Mouse (Mus musculus): ENCODE results near the gene Zbtb41. TPM values are rescaled to one million over a fixed set of nuclear protein-coding genes. Genes with fewer than 3 reads are reported as not detected.
"Not testable (repeated sequence)": the region's sequence is repeated elsewhere in the genome, so short reads cannot be mapped to it uniquely, and the experiment has no call there.

The Zbtb41 gene
- 2.7 and 4.0 TPM in 2 replicates for polyA plus RNA-seq (2012; rRNA removed)

GRCm38 (mm10) chr1:139421875-139422791, at the start of gene Zbtb41:
Gene Zbtb41 (plus strand): TSS chr1:139422288.
- DNase-seq, result peak; percentile 89
- under 1% methylated on average over 77 of the region's 88 CpGs for WGBS
- Histone ChIP-seq H3K4me1 (ENCODE audit: control insufficient read depth, insufficient read depth, low read length) (peaks cover 12% of the 10 kb centered on the region), H3K4me3 (replicated peaks; ENCODE audit: extremely low read depth, low read depth, low read length) (peak within 1 kb of the TSS; percentile 72)
- TF ChIP-seq CTCF (IDR thresholded peaks at IDR 0.05; ENCODE audit: insufficient read depth, low read length) (peak; percentile 61), POLR2A (IDR thresholded peaks at IDR 0.05; ENCODE audit: borderline replicate concordance, extremely low read depth, low read depth, low read length) (peak; percentile 56; the same call in 1 of the 2 replicates)

DNA sequence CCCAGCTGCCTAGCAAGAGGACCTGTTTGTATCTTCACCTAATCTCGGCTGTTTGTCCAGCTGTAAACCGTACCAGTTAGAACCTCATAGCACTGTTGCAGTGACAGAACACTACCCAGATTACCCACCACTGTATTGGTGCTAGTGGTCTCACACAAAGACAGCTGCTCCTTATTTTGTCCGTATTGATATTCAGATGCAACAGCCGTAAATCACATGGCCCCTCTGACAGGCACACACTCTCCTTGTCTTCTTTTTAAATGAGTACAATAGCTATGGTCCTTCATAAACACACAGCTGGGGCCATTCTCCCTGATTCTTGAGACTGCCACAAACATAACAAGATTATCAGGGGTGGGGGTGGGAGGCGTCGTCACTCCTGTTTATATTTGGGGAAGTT, 46.2 kb upstream of the Zbtb41 start:
- DNase-seq, result no peak
- H3K4me1 ChIP-seq (ENCODE audit: control insufficient read depth, insufficient read depth, low read length), result no peaks in the 10 kb centered on the region
- H3K4me3 ChIP-seq (replicated peaks; ENCODE audit: extremely low read depth, low read depth, low read length), result no peak overlapping the region
- TF ChIP-seq CTCF (IDR thresholded peaks at IDR 0.05; ENCODE audit: insufficient read depth, low read length) (no peak), POLR2A (IDR thresholded peaks at IDR 0.05; ENCODE audit: borderline replicate concordance, extremely low read depth, low read depth, low read length) (no peak)
- 41% methylated on average over 6 of the region's 6 CpGs for WGBS

GRCm38 (mm10) chr1:139376638-139377286, 45.3 kb upstream of the Zbtb41 start, which contains the start of gene Crb1:
Gene Crb1 (minus strand): TSS chr1:139377100.
- H3K4me1 ChIP-seq (ENCODE audit: control insufficient read depth, insufficient read depth, low read length), result no peaks in the 10 kb centered on the region
- no peak within 1 kb of the TSS for H3K4me3 ChIP-seq (replicated peaks; ENCODE audit: extremely low read depth, low read depth, low read length)
- 13% methylated on average over 5 of the region's 5 CpGs for WGBS
- no peak for TF ChIP-seq POLR2A (IDR thresholded peaks at IDR 0.05; ENCODE audit: borderline replicate concordance, extremely low read depth, low read depth, low read length)
- no peak for DNase-seq

- Histone ChIP-seq H3K4me1 (ENCODE audit: control insufficient read depth, insufficient read depth, low read length) (no peaks in the 10 kb centered on the region), H3K4me3 (replicated peaks; ENCODE audit: extremely low read depth, low read depth, low read length) (no peak overlapping the region)
- TF ChIP-seq CTCF (IDR thresholded peaks at IDR 0.05; ENCODE audit: insufficient read depth, low read length) (no peak), POLR2A (IDR thresholded peaks at IDR 0.05; ENCODE audit: borderline replicate concordance, extremely low read depth, low read depth, low read length) (no peak)
- 28% methylated on average over 11 of the region's 11 CpGs for WGBS
- DNase-seq, result no peak
Observed at GRCm38 (mm10) chr1:139378861-139379620, 43.0 kb upstream of the Zbtb41 start.

DNA sequence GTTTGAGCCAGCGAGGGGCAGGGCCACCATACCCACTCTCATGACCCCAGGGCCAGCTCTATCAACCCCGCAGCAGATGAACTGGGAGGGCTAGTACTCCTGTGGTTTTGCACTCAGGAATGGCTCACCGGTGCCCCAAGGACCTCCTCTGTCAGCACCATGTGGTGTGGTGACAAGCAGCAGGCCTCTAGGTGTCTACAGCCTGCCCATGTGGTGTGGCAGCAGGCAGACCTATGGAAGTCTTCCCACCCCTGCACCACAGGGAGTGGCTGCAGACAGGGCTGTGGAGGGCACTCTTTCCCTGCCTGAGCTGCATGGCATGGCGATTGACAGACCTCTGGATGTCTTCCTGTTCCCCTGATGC, 42.5 kb upstream of the Zbtb41 start:
- no peaks in the 10 kb centered on the region for H3K4me1 ChIP-seq (ENCODE audit: control insufficient read depth, insufficient read depth, low read length)
- TF ChIP-seq CTCF (IDR thresholded peaks at IDR 0.05; ENCODE audit: insufficient read depth, low read length) (no peak), POLR2A (IDR thresholded peaks at IDR 0.05; ENCODE audit: borderline replicate concordance, extremely low read depth, low read depth, low read length) (no peak)
- no peak overlapping the region for H3K4me3 ChIP-seq (replicated peaks; ENCODE audit: extremely low read depth, low read depth, low read length)
- WGBS, result 18% methylated on average over 4 of the region's 4 CpGs
- no peak for DNase-seq

- H3K4me3 ChIP-seq (replicated peaks; ENCODE audit: extremely low read depth, low read depth, low read length), result no peak overlapping the region
- DNase-seq, result no peak
- no peaks in the 10 kb centered on the region for H3K4me1 ChIP-seq (ENCODE audit: control insufficient read depth, insufficient read depth, low read length)
- TF ChIP-seq POLR2A (IDR thresholded peaks at IDR 0.05; ENCODE audit: borderline replicate concordance, extremely low read depth, low read depth, low read length) (no peak), CTCF (IDR thresholded peaks at IDR 0.05; ENCODE audit: insufficient read depth, low read length) (no peak)
- WGBS, result 41% methylated on average over 2 of the region's 2 CpGs
Observed at GRCm38 (mm10) chr1:139391747-139392146, 30.3 kb upstream of the Zbtb41 start.

DNA sequence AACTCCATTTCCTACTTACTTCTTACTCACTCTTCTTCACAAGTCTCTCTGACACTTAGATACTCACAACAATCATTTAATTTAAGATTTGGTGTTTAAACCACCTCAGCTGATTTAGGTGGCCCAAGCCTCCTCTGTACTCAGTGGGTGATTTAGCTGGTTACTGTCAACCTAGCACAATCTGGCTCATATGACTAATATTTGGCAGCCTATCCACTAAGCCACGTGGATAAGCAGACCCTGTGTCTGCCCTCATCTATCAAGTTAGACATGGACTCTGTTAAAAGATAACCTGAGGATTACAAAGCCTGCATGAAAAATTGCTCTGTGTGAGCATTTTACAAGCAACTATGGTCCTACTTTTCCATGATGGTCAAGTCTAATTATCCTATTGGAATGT, 25.5 kb upstream of the Zbtb41 start:
- TF ChIP-seq POLR2A (IDR thresholded peaks at IDR 0.05; ENCODE audit: borderline replicate concordance, extremely low read depth, low read depth, low read length) (no peak), CTCF (IDR thresholded peaks at IDR 0.05; ENCODE audit: insufficient read depth, low read length) (no peak)
- WGBS, result 11% methylated on average over 1 of the region's 1 CpGs

GRCm38 (mm10) chr1:139405766-139406165, 16.3 kb upstream of the Zbtb41 start:
- TF ChIP-seq POLR2A (IDR thresholded peaks at IDR 0.05; ENCODE audit: borderline replicate concordance, extremely low read depth, low read depth, low read length) (no peak), CTCF (IDR thresholded peaks at IDR 0.05; ENCODE audit: insufficient read depth, low read length) (no peak)
- Histone ChIP-seq H3K4me3 (replicated peaks; ENCODE audit: extremely low read depth, low read depth, low read length) (no peak overlapping the region), H3K4me1 (ENCODE audit: control insufficient read depth, insufficient read depth, low read length) (no peaks in the 10 kb centered on the region)
- DNase-seq, result no peak

More for the DNA sequence above, 25.5 kb upstream of the Zbtb41 start:
- no peak overlapping the region for H3K4me3 ChIP-seq (replicated peaks; ENCODE audit: extremely low read depth, low read depth, low read length)
- H3K4me1 ChIP-seq (ENCODE audit: control insufficient read depth, insufficient read depth, low read length), result no peaks in the 10 kb centered on the region
- no peak for DNase-seq

DNA sequence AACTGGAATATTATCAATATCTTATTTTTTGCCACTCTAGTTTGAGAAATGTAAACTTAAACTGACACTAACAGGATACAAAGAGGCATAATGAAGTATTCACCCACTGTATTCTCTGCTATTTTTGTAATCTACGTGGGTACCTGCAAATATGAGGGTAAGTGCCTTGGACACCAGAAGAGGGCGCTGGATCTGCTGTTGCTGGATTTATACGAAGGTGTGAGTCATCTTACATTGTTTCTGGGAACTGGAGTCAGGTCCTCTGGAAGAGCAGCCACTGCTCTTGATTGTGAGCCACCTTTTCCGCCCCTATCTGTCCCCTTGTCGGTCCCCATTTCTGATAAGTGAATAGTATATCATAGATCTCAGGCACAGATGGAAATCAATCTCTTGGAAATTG, 14.4 kb upstream of the Zbtb41 start:
- TF ChIP-seq CTCF (IDR thresholded peaks at IDR 0.05; ENCODE audit: insufficient read depth, low read length) (no peak), POLR2A (IDR thresholded peaks at IDR 0.05; ENCODE audit: borderline replicate concordance, extremely low read depth, low read depth, low read length) (no peak)
- H3K4me1 ChIP-seq (ENCODE audit: control insufficient read depth, insufficient read depth, low read length), result no peaks in the 10 kb centered on the region
- no peak for DNase-seq
- no peak overlapping the region for H3K4me3 ChIP-seq (replicated peaks; ENCODE audit: extremely low read depth, low read depth, low read length)
- 54% methylated on average over 5 of the region's 5 CpGs for WGBS

- not testable (repeated sequence) for DNase-seq; H3K4me3 ChIP-seq (replicated peaks; ENCODE audit: extremely low read depth, low read depth, low read length); H3K4me1 ChIP-seq (ENCODE audit: control insufficient read depth, insufficient read depth, low read length)
- WGBS, result 88% methylated on average over 2 of the region's 2 CpGs
Observed at GRCm38 (mm10) chr1:139412365-139412764, 9.7 kb upstream of the Zbtb41 start.
